Mouse (Mus musculus): ENCODE results near the gene Slc44a1.

DNA sequence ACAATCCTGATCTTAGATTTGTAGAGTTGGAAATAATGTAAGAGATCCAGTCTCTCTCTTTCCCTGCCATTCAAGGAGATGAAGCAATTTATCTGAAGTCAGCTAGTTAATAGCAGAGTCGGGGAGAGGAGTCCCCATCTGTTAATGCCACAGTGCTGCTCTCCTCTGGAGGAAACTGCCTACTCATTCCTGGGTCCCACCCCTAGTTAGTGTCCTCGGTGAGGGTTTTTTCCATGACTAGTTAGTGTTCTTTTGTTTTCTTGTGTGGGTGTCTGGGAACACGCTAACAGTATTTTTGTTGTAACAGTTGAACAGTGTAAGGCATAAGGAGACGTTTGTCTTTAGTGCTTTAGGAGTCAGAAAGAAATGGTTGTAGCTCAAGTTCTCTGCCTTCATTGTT, 38.4 kb downstream of the Slc44a1 start:
- TF ChIP-seq CTCF (conservative IDR thresholded peaks at IDR 0.05; ENCODE audit: low read length) (no peak), NANOG (IDR thresholded peaks at IDR 0.05; ENCODE audit: borderline replicate concordance, low read length) (no peak), POU5F1 (IDR thresholded peaks at IDR 0.05; ENCODE audit: borderline replicate concordance, low read length) (no peak)

Data from E14TG2a.4 (cell line).